Mouse (Mus musculus): ENCODE measurements around the gene Zfp114. TPM values are rescaled to one million over a fixed set of nuclear protein-coding genes. Genes with fewer than 3 reads are reported as not detected.

The Zfp114 gene
- total RNA-seq, 2 experiments from 2014 or later: 3.4 to 4.3 TPM

- Histone ChIP-seq H3K27ac (no peak overlapping the region), H3K4me3 (no peak overlapping the region)
- TF ChIP-seq CTCF (conservative IDR thresholded peaks at IDR 0.05): no peak
- DNase-seq (ENCODE audit: low spot score in 2 of 2): no peak
Observed at GRCm38 (mm10) chr7:24196961-24197360, 22.1 kb downstream of the Zfp114 start.

GRCm38 (mm10) chr7:24207488-24208261, 32.8 kb downstream of the Zfp114 start:
- H3K4me3 ChIP-seq: peak overlapping the region; percentile 65
- no peak; the same call in none of the 2 replicates for TF ChIP-seq CTCF (conservative IDR thresholded peaks at IDR 0.05)
- DNase-seq (ENCODE audit: low spot score in 2 of 2): peak; percentile 77 to 78
- peak overlapping the region; percentile 60; the same call in 1 of the 2 replicates for H3K27ac ChIP-seq

- no peak for DNase-seq (ENCODE audit: low spot score in 2 of 2)
- no peak for TF ChIP-seq CTCF (conservative IDR thresholded peaks at IDR 0.05)
- Histone ChIP-seq H3K4me3 (peak overlapping the region; percentile 65), H3K27ac (peak overlapping the region; percentile 60; the same call in 1 of the 2 replicates)
Observed at GRCm38 (mm10) chr7:24208282-24208886, 33.5 kb downstream of the Zfp114 start.

DNA sequence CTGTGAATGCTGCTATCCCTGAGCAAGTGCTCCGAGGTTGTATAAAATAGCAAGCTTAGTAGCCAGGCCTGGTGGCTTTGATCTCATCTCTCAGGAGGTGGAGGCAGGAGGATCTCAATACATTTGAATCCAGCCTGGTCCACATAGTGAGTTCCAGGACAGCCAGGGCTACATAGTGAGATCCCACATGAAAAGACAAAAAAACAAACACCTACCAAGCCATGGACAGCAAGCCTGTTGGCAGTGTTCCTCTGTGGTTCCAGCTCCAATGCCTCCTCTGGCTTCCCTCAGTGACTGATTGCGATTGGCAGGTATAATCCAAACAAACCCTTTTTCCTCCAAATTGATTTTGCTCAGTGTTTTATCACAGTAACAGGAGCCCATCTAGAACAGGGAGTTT, 35.4 kb downstream of the Zfp114 start:
- no peak for DNase-seq (ENCODE audit: low spot score in 2 of 2)
- no peak overlapping the region for H3K4me3 ChIP-seq
- TF ChIP-seq CTCF (conservative IDR thresholded peaks at IDR 0.05): no peak
- H3K27ac ChIP-seq: no peak overlapping the region

DNA sequence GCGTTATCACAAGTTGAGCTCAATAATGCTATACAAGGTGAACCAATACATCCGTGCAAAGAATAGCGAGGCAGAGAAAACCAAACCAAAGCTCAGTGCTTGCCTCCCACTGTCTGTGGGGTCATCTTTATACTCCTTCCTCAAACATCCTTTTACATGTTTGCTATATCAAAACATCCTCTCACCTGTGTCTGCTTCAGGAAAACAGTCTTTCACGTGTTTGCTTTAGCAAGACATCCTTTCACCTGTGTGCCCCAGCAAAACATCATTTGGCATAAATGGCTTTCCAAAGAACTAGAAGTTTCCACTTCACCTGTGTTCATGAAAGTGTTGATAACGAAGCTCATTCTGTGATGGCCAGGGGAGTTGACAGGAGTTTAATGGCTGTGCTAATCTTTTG, 36.5 kb downstream of the Zfp114 start, which contains the start of gene Zfp111:
Gene Zfp111 (minus strand): TSS at position 101 of the 400 bp plus-strand sequence.
- Histone ChIP-seq H3K4me3 (no peak within 1 kb of the TSS), H3K27ac (no peak within 1 kb of the TSS)
- no peak for DNase-seq (ENCODE audit: low spot score in 2 of 2)
- no peak for TF ChIP-seq CTCF (conservative IDR thresholded peaks at IDR 0.05)

Other genes starting within 250 kb of the Zfp114 start
- gene Vmn1r179, start 248.1 kb upstream of the Zfp114 start, total RNA-seq (2021): not detected
- not detected for gene Vmn1r180, start 224.4 kb upstream of the Zfp114 start, total RNA-seq (2021)
- gene Vmn1r181, start 200.4 kb upstream of the Zfp114 start, total RNA-seq (2021): not detected
- not detected for gene V1rd19, start 173.4 kb upstream of the Zfp114 start, total RNA-seq (2021)
- gene Vmn1r183, start 121.8 kb upstream of the Zfp114 start, total RNA-seq (2021): not detected
- 10 to 100 TPM; 44.0 to 45.5 TPM for gene Zfp180, start 93.1 kb upstream of the Zfp114 start, total RNA-seq (2021)
- gene Zfp112, start 62.7 kb upstream of the Zfp114 start, total RNA-seq (2021): 10 to 100 TPM; 10.4 to 13.9 TPM
- gene Zfp235, start 40.9 kb upstream of the Zfp114 start, total RNA-seq (2021): 10 to 100 TPM; 21.1 to 21.8 TPM
- 10 to 100 TPM; 11.0 TPM for gene Zfp111, start 36.4 kb downstream of the Zfp114 start, total RNA-seq (2021)
- 1 to 10 TPM; 8.6 TPM for gene Zfp109, start 62.5 kb downstream of the Zfp114 start, total RNA-seq (2021)
- 1 to 10 TPM; 8.0 to 8.6 TPM for gene Zfp108, start 79.7 kb downstream of the Zfp114 start, total RNA-seq (2021)
- 10 to 100 TPM; 14.8 to 15.2 TPM for gene Zfp93, start 95.4 kb downstream of the Zfp114 start, total RNA-seq (2021)
- 10 to 100 TPM; 21.6 to 24.2 TPM for gene Zfp61, start 126.2 kb downstream of the Zfp114 start, total RNA-seq (2021)
- gene Zfp94, start 141.6 kb downstream of the Zfp114 start, total RNA-seq (2021): 10 to 100 TPM; 16.6 to 17.5 TPM
- gene Tescl, start 158.9 kb downstream of the Zfp114 start, total RNA-seq (2021): not detected
- gene Lypd5, start 174.1 kb downstream of the Zfp114 start, total RNA-seq (2021): not detected
- under 1 TPM; 0.64 to 0.67 TPM for gene Kcnn4, start 195.2 kb downstream of the Zfp114 start, total RNA-seq (2021)
- gene Smg9, start 224.6 kb downstream of the Zfp114 start, total RNA-seq (2021): 10 to 100 TPM; 34.6 to 43.6 TPM